Mouse (Mus musculus) CH12.LX (cell line): ENCODE measurements around the gene Icam5.

Experiments
- MAZ ChIP-seq: IDR thresholded peaks from 2 replicates; pipeline ENCODE4 v1.6.1; 2012; ENCODE audit warnings: low read depth, mild to moderate bottlenecking, inconsistent platforms, low read length, improper control_type of control experiment, moderate library complexity
- RCOR1 ChIP-seq: conservative IDR thresholded peaks from 2 replicates; pipeline ENCODE4 v1.6.1; 2012; ENCODE audit warnings: low read depth, mild to moderate bottlenecking, inconsistent platforms, low read length, improper control_type of control experiment
- ZKSCAN1 ChIP-seq: IDR thresholded peaks from 2 replicates; pipeline ENCODE4 v1.6.1; 2012; ENCODE audit warnings: low read depth, inconsistent platforms, low read length, improper control_type of control experiment, borderline replicate concordance

DNA sequence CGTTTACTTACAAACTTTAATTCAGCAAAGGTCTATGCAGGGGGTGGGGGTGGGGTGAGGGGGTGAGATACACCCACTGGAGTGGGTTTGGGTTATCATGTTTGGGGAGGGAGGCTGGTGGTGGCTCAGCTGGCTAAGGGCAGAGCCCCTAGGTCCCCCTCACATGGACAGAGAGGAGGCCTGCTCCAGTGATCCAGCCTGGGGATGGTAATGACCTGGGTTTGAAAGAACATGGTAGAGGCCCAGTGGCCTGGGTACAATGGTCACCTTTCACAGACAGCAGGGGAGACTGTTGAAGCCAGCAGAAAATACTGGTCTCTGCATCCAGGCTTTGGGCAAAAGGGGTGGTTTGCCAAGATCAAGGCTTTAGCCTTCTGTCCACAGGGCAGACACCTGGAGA is 42.3 kb downstream of the Icam5 start:
- TF ChIP-seq ZKSCAN1 (no peak), MAZ (no peak), RCOR1 (no peak)
